Mouse (Mus musculus): ENCODE measurements around the gene Hsd11b2. TPM values are rescaled to one million over a fixed set of nuclear protein-coding genes. Genes with fewer than 3 reads are reported as not detected.

The Hsd11b2 gene
- polyA plus RNA-seq, 1 experiment from 2014 or later: 0.87 TPM

- peaks cover 22% of the 10 kb centered on the region for H3K4me1 ChIP-seq
- ATAC-seq (ENCODE audit: insufficient number of reproducible peaks, insufficient read depth, low FRiP score, low TSS enrichment, low read depth): no peak
- H3K4me2 ChIP-seq: no peak overlapping the region
- no peaks in the 10 kb centered on the region for H3K9me3 ChIP-seq
- 65% methylated on average over 3 of the region's 3 CpGs for WGBS
- peaks cover 13% of the 10 kb centered on the region; the same call in 1 of the 2 replicates for H3K36me3 ChIP-seq
- no peak overlapping the region for H3K4me3 ChIP-seq
- H3K27me3 ChIP-seq: no peaks in the 10 kb centered on the region
- H3K9ac ChIP-seq: no peak overlapping the region
- no peak overlapping the region for H3K27ac ChIP-seq
Measured at GRCm38 (mm10) chr8:105488082-105488481, 30.5 kb upstream of the Hsd11b2 start.

GRCm38 (mm10) chr8:105489281-105489680 is 29.3 kb upstream of the Hsd11b2 start:
- peaks cover 10% of the 10 kb centered on the region; the same call in 1 of the 2 replicates for H3K36me3 ChIP-seq
- no peak overlapping the region for H3K4me3 ChIP-seq
- ATAC-seq (ENCODE audit: insufficient number of reproducible peaks, insufficient read depth, low FRiP score, low TSS enrichment, low read depth): no peak
- no peak overlapping the region for H3K27ac ChIP-seq
- H3K9ac ChIP-seq: no peak overlapping the region
- no peak overlapping the region for H3K4me2 ChIP-seq
- peaks cover 15% of the 10 kb centered on the region for H3K4me1 ChIP-seq
- H3K27me3 ChIP-seq: no peaks in the 10 kb centered on the region
- no peaks in the 10 kb centered on the region for H3K9me3 ChIP-seq
- WGBS: 38% methylated on average over 1 of the region's 1 CpGs

GRCm38 (mm10) chr8:105493495-105493894 is 25.1 kb upstream of the Hsd11b2 start:
- Histone ChIP-seq H3K36me3 (no peaks in the 10 kb centered on the region), H3K27ac (0 out of 2 replicates have a peak overlapping the region, but pooled peaks have one; percentile 44), H3K4me1 (peaks cover 31% of the 10 kb centered on the region), H3K4me3 (no peak overlapping the region), H3K9me3 (no peaks in the 10 kb centered on the region), H3K4me2 (no peak overlapping the region), H3K27me3 (no peaks in the 10 kb centered on the region), H3K9ac (no peak overlapping the region)
- WGBS: 11% methylated on average over 3 of the region's 3 CpGs
- no peak for ATAC-seq (ENCODE audit: insufficient number of reproducible peaks, insufficient read depth, low FRiP score, low TSS enrichment, low read depth)

GRCm38 (mm10) chr8:105494566-105494965 is 24.0 kb upstream of the Hsd11b2 start:
- 78% methylated on average over 3 of the region's 3 CpGs for WGBS
- H3K4me2 ChIP-seq: no peak overlapping the region
- H3K4me3 ChIP-seq: no peak overlapping the region
- no peak overlapping the region for H3K27ac ChIP-seq
- H3K9ac ChIP-seq: 0 out of 2 replicates have a peak overlapping the region, but pooled peaks have one; percentile 27
- no peaks in the 10 kb centered on the region for H3K27me3 ChIP-seq
- H3K4me1 ChIP-seq: peaks cover 31% of the 10 kb centered on the region
- no peaks in the 10 kb centered on the region for H3K36me3 ChIP-seq
- no peaks in the 10 kb centered on the region for H3K9me3 ChIP-seq
- no peak for ATAC-seq (ENCODE audit: insufficient number of reproducible peaks, insufficient read depth, low FRiP score, low TSS enrichment, low read depth)

- H3K4me1 ChIP-seq: peaks cover 31% of the 10 kb centered on the region
- H3K9ac ChIP-seq: peak overlapping the region; percentile 92
- no peaks in the 10 kb centered on the region for H3K36me3 ChIP-seq
- H3K27me3 ChIP-seq: no peaks in the 10 kb centered on the region
- no peaks in the 10 kb centered on the region for H3K9me3 ChIP-seq
- peak overlapping the region; percentile 85 for H3K27ac ChIP-seq
- H3K4me3 ChIP-seq: peak overlapping the region; percentile 90
- no peak for ATAC-seq (ENCODE audit: insufficient number of reproducible peaks, insufficient read depth, low FRiP score, low TSS enrichment, low read depth)
- WGBS: 34% methylated on average over 17 of the region's 17 CpGs
- peak overlapping the region; percentile 87 for H3K4me2 ChIP-seq
Measured at GRCm38 (mm10) chr8:105495350-105496302, 22.9 kb upstream of the Hsd11b2 start.

- Histone ChIP-seq H3K4me2 (peak within 1 kb of the TSS; percentile 87), H3K36me3 (no peaks in the 10 kb centered on the region), H3K9ac (peak within 1 kb of the TSS; percentile 92), H3K27ac (peak within 1 kb of the TSS; percentile 85), H3K27me3 (no peaks in the 10 kb centered on the region), H3K4me3 (peak within 1 kb of the TSS; percentile 90), H3K9me3 (no peaks in the 10 kb centered on the region), H3K4me1 (peaks cover 31% of the 10 kb centered on the region)
- WGBS: under 1% methylated on average over 68 of the region's 68 CpGs
- peak; percentile 50 for ATAC-seq (ENCODE audit: insufficient number of reproducible peaks, insufficient read depth, low FRiP score, low TSS enrichment, low read depth)
Measured at GRCm38 (mm10) chr8:105496439-105497180, 21.9 kb upstream of the Hsd11b2 start, which contains the start of gene Zdhhc1. Gene Zdhhc1, minus strand, starts transcription at chr8:105496902.

- H3K9ac ChIP-seq: no peak overlapping the region
- peaks cover 17% of the 10 kb centered on the region for H3K4me1 ChIP-seq
- H3K36me3 ChIP-seq: no peaks in the 10 kb centered on the region
- no peaks in the 10 kb centered on the region for H3K27me3 ChIP-seq
- H3K27ac ChIP-seq: no peak overlapping the region
- H3K9me3 ChIP-seq: no peaks in the 10 kb centered on the region
- no peak overlapping the region for H3K4me2 ChIP-seq
- ATAC-seq (ENCODE audit: insufficient number of reproducible peaks, insufficient read depth, low FRiP score, low TSS enrichment, low read depth): no peak
- no peak overlapping the region for H3K4me3 ChIP-seq
- WGBS: 77% methylated on average over 12 of the region's 12 CpGs
Measured at GRCm38 (mm10) chr8:105499787-105500186, 18.8 kb upstream of the Hsd11b2 start.

- H3K4me3 ChIP-seq: no peak overlapping the region
- 89% methylated on average over 3 of the region's 3 CpGs for WGBS
- H3K4me1 ChIP-seq: peaks cover 15% of the 10 kb centered on the region
- H3K9ac ChIP-seq: no peak overlapping the region
- no peaks in the 10 kb centered on the region for H3K27me3 ChIP-seq
- H3K4me2 ChIP-seq: no peak overlapping the region
- no peak for ATAC-seq (ENCODE audit: insufficient number of reproducible peaks, insufficient read depth, low FRiP score, low TSS enrichment, low read depth)
- no peaks in the 10 kb centered on the region for H3K36me3 ChIP-seq
- peak overlapping the region; percentile 39; the same call in 1 of the 2 replicates for H3K27ac ChIP-seq
- H3K9me3 ChIP-seq: no peaks in the 10 kb centered on the region
Measured at GRCm38 (mm10) chr8:105504617-105505016, 13.9 kb upstream of the Hsd11b2 start.

GRCm38 (mm10) chr8:105506977-105507376 is 11.6 kb upstream of the Hsd11b2 start:
- Histone ChIP-seq H3K4me2 (no peak overlapping the region), H3K4me1 (peaks cover 26% of the 10 kb centered on the region), H3K27ac (no peak overlapping the region), H3K4me3 (no peak overlapping the region), H3K9ac (no peak overlapping the region), H3K27me3 (no peaks in the 10 kb centered on the region), H3K9me3 (no peaks in the 10 kb centered on the region), H3K36me3 (no peaks in the 10 kb centered on the region)
- WGBS: 65% methylated on average over 6 of the region's 6 CpGs
- no peak for ATAC-seq (ENCODE audit: insufficient number of reproducible peaks, insufficient read depth, low FRiP score, low TSS enrichment, low read depth)

- Histone ChIP-seq H3K9ac (no peak overlapping the region), H3K36me3 (no peaks in the 10 kb centered on the region), H3K9me3 (no peaks in the 10 kb centered on the region), H3K4me2 (peak overlapping the region; percentile 9; the same call in 1 of the 2 replicates), H3K27ac (peak overlapping the region; percentile 76), H3K4me3 (no peak overlapping the region), H3K4me1 (peaks cover 26% of the 10 kb centered on the region), H3K27me3 (no peaks in the 10 kb centered on the region)
- WGBS: 27% methylated on average over 2 of the region's 2 CpGs
- ATAC-seq (ENCODE audit: insufficient number of reproducible peaks, insufficient read depth, low FRiP score, low TSS enrichment, low read depth): peak; percentile 74
Measured at GRCm38 (mm10) chr8:105508758-105509157, 9.8 kb upstream of the Hsd11b2 start.

- Histone ChIP-seq H3K9ac (no peak overlapping the region), H3K9me3 (no peaks in the 10 kb centered on the region), H3K27me3 (no peaks in the 10 kb centered on the region; the same call in 1 of the 2 replicates), H3K27ac (peak overlapping the region; percentile 76), H3K36me3 (no peaks in the 10 kb centered on the region), H3K4me3 (no peak overlapping the region), H3K4me1 (peaks cover 26% of the 10 kb centered on the region), H3K4me2 (peak overlapping the region; percentile 24; the same call in 1 of the 2 replicates)
- ATAC-seq (ENCODE audit: insufficient number of reproducible peaks, insufficient read depth, low FRiP score, low TSS enrichment, low read depth): no peak
- WGBS: 31% methylated on average over 12 of the region's 12 CpGs
Measured at GRCm38 (mm10) chr8:105509997-105510735, 8.4 kb upstream of the Hsd11b2 start.

Measured in embryonic facial prominence, embryonic 13.5 days (tissue).